Mouse (Mus musculus): Measurements from ENCODE around the gene Yipf1.

DNA sequence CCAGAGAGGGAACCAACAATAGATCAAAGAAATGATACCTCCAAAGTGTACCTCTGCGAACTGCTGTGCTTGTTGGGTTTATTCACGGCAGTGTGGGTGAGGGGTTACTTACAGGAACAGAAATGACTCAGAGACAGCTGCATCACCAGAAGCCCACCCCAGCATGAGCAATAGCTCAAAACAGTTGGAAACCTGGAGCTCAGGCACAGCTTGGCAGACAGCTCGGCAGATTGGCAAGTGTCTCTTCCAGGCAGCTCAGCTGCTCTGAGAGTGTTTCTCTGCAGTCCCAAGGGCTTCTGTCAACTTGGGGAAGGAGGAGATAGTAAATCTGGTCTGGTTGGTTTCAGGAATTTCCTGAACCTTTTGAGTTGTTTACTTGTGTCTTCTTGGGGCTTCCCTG is 44.3 kb downstream of the Yipf1 start:
- TF ChIP-seq CTCF (IDR thresholded peaks at IDR 0.05) (no peak), EP300 (IDR thresholded peaks at IDR 0.05) (no peak)

Measured in lung, postnatal 0 days (tissue).